Mouse (Mus musculus) forebrain, embryonic 15.5 days (tissue): ENCODE results near the gene C1s2. TPM values are rescaled to one million over a fixed set of nuclear protein-coding genes. Genes with fewer than 3 reads are reported as not detected.

Source experiments
- polyA plus RNA-seq: library from polyadenylated mRNA; unstranded; fragments of >200 nt; fragmentation: Nextera tagmentation; extraction: Ambion mirVana; gene quantifications from 2 replicates; pipeline ENCODE4 v1.2.1, GENCODE M21; 2015

C1s2 gene
- polyA plus RNA-seq, 1 experiment from 2014 or later, result 0.18 TPM

Other genes starting within 250 kb of the C1s2 start
- gene Pex5, start 221.0 kb downstream of the C1s2 start, polyA plus RNA-seq, result 82.9 and 84.4 TPM in 2 replicates
- gene Clstn3, start 171.3 kb downstream of the C1s2 start, polyA plus RNA-seq, result 54.7 and 62.1 TPM in 2 replicates
- 0.06 and 0.08 TPM in 2 replicates for gene C1rl, start 143.0 kb downstream of the C1s2 start, polyA plus RNA-seq
- gene C1ra, start 123.7 kb downstream of the C1s2 start, polyA plus RNA-seq, result 0.14 and 0.43 TPM in 2 replicates
- gene C1s1, start 93.7 kb downstream of the C1s2 start, polyA plus RNA-seq, result 0.34 and 0.47 TPM in 2 replicates
- gene C1rb, start 65.8 kb downstream of the C1s2 start, polyA plus RNA-seq, result 0.08 TPM in 1 of 2 replicates, not detected in the other
- gene Lpcat3, start 26.9 kb upstream of the C1s2 start, polyA plus RNA-seq, result 34.6 and 35.1 TPM in 2 replicates
- gene Emg1, start 76.1 kb upstream of the C1s2 start, polyA plus RNA-seq, result 153 and 160 TPM in 2 replicates
- gene Phb2, start 76.3 kb upstream of the C1s2 start, polyA plus RNA-seq, result 271 and 275 TPM in 2 replicates
- gene Ptpn6, start 102.6 kb upstream of the C1s2 start, polyA plus RNA-seq, result 3.2 and 4.4 TPM in 2 replicates
- 652 and 676 TPM in 2 replicates for gene Grcc10, start 105.3 kb upstream of the C1s2 start, polyA plus RNA-seq
- gene Gm45234, start 119.9 kb upstream of the C1s2 start, polyA plus RNA-seq, result not detected in 2 replicates
- gene Atn1, start 120.4 kb upstream of the C1s2 start, polyA plus RNA-seq, result 22.3 and 24.5 TPM in 2 replicates
- gene Eno2, start 133.6 kb upstream of the C1s2 start, polyA plus RNA-seq, result 40.1 and 44.2 TPM in 2 replicates
- 3.7 and 4.8 TPM in 2 replicates for gene Lrrc23, start 143.6 kb upstream of the C1s2 start, polyA plus RNA-seq
- gene Spsb2, start 172.6 kb upstream of the C1s2 start, polyA plus RNA-seq, result 4.4 and 5.0 TPM in 2 replicates
- gene Tpi1, start 178.2 kb upstream of the C1s2 start, polyA plus RNA-seq, result 352 and 365 TPM in 2 replicates
- 194 and 200 TPM in 2 replicates for gene Usp5, start 193.4 kb upstream of the C1s2 start, polyA plus RNA-seq
- gene Cdca3, start 193.5 kb upstream of the C1s2 start, polyA plus RNA-seq, result 100 and 106 TPM in 2 replicates
- gene Gnb3, start 204.2 kb upstream of the C1s2 start, polyA plus RNA-seq, result 0.23 and 1.8 TPM in 2 replicates
- 15.3 and 15.7 TPM in 2 replicates for gene P3h3, start 221.7 kb upstream of the C1s2 start, polyA plus RNA-seq
- gene Gpr162, start 227.9 kb upstream of the C1s2 start, polyA plus RNA-seq, result 25.2 and 25.9 TPM in 2 replicates